Mouse (Mus musculus) heart, adult 2 months (tissue): ENCODE measurements around the gene Bmpr1b. TPM values are rescaled to one million over a fixed set of nuclear protein-coding genes. Genes with fewer than 3 reads are reported as not detected.

Experiments
- DNase-seq, 2 experiments: peaks; one replicate each; pipeline ENCODE4 v3.0.0; 2021
- H3K27ac ChIP-seq: fragments of 200-600 bp; 2 replicates; pipeline ENCODE4 v1.8.1; 2022
- H3K27me3 ChIP-seq: fragments of 200-500 bp; 2 replicates; pipeline ENCODE4 v1.6.1; 2012; ENCODE audit warnings: mild to moderate bottlenecking, low read length, inconsistent platforms, mixed read lengths; ENCODE audit not compliant: control insufficient read depth, insufficient read depth
- H3K36me3 ChIP-seq: fragments of 200-500 bp; 2 replicates; pipeline ENCODE4 v1.6.1; 2012; ENCODE audit warnings: low read length, inconsistent platforms; ENCODE audit not compliant: control insufficient read depth, insufficient read depth
- H3K4me1 ChIP-seq: fragments of 200-500 bp; 2 replicates; pipeline ENCODE4 v1.6.1; 2011; ENCODE audit warnings: low read length; ENCODE audit not compliant: control insufficient read depth, insufficient read depth
- H3K4me3 ChIP-seq: fragments of 200-600 bp; 2 replicates; pipeline ENCODE4 v1.8.1; 2022
- H3K79me2 ChIP-seq: fragments of 200-500 bp; replicated peaks from 2 replicates; pipeline ENCODE4 v1.6.1; 2012; ENCODE audit warnings: mild to moderate bottlenecking, inconsistent platforms, low read length, moderate library complexity, mixed read lengths; ENCODE audit not compliant: control insufficient read depth, insufficient read depth
- H3K9ac ChIP-seq: fragments of 200-500 bp; 2 replicates; pipeline ENCODE4 v1.6.1; 2012; ENCODE audit warnings: low read depth, mild to moderate bottlenecking, control low read depth, inconsistent platforms, low read length, mixed read lengths
- CTCF ChIP-seq: fragments of 200-600 bp; IDR thresholded peaks from 2 replicates; pipeline ENCODE4 v1.8.1; 2022; ENCODE audit warnings: antibody characterized with exemption, mild to moderate bottlenecking, moderate library complexity
- EP300 ChIP-seq: fragments of 200-500 bp; IDR thresholded peaks from 2 replicates; pipeline ENCODE4 v1.6.1; 2011; ENCODE audit warnings: low read depth, low read length, control low read depth; ENCODE audit not compliant: insufficient read depth
- POLR2A ChIP-seq: fragments of 200-500 bp; IDR thresholded peaks from 2 replicates; pipeline ENCODE4 v1.6.1; 2011; ENCODE audit warnings: mild to moderate bottlenecking, low read depth, low read length, control low read depth; ENCODE audit not compliant: insufficient read depth
- WGBS: fragments of 180-500 bp; shearing (Covaris S2); methylation state at CpG from one replicate; pipeline ENCODE4 v1.1.7; 2018; 5-methylcytosine and 5-hydroxymethylcytosine counted together
- intact Hi-C: fragments of 180-260 bp; cut with DNase I; formaldehyde crosslinking; loops from one replicate; pipeline ENCODE4 v1.15.1; 2025
- polyA plus RNA-seq: library from polyadenylated mRNA; depleted of rRNA; stranded (reverse); fragments of >200 nt; gene quantifications from 2 replicates; pipeline ENCODE4 v1.2.3, GENCODE M21; 2012
- total RNA-seq, 2 experiments: library from RNA; stranded (reverse); gene quantifications; 2 replicates each; pipeline ENCODE4 v1.2.3; 2021

Bmpr1b gene
- total and polyA plus RNA-seq, 3 experiments = 0.29 to 0.43 (median 0.30) TPM

GRCm38 (mm10) chr3:142063536-142064226 lies 105.5 kb downstream of the Bmpr1b start:
- Histone ChIP-seq H3K4me3 (no peak overlapping the region), H3K4me1 (no peaks in the 10 kb centered on the region), H3K79me2 (no peaks in the 10 kb centered on the region), H3K27me3 (no peaks in the 10 kb centered on the region), H3K9ac (no peak overlapping the region), H3K36me3 (no peaks in the 10 kb centered on the region), H3K27ac (no peak overlapping the region)
- no peak for TF ChIP-seq CTCF
- TF ChIP-seq EP300 = no peak
- no peak for TF ChIP-seq POLR2A
- no peak for DNase-seq
- 74% methylated on average over 12 of the region's 12 CpGs for WGBS
- intact Hi-C loops = no loop called here

GRCm38 (mm10) chr3:142061267-142061666 lies 108.0 kb downstream of the Bmpr1b start:
- Histone ChIP-seq H3K9ac (no peak overlapping the region), H3K79me2 (no peaks in the 10 kb centered on the region), H3K36me3 (no peaks in the 10 kb centered on the region), H3K27ac (no peak overlapping the region), H3K4me3 (no peak overlapping the region), H3K27me3 (no peaks in the 10 kb centered on the region), H3K4me1 (no peaks in the 10 kb centered on the region)
- DNase-seq = no peak
- WGBS = 86% methylated on average over 5 of the region's 5 CpGs
- intact Hi-C loops = no loop called here
- TF ChIP-seq CTCF = no peak
- TF ChIP-seq EP300 = no peak
- no peak for TF ChIP-seq POLR2A

- H3K27ac ChIP-seq = no peak overlapping the region
- 92% methylated on average over 3 of the region's 3 CpGs for WGBS
- intact Hi-C loops = no loop called here
- no peaks in the 10 kb centered on the region for H3K4me1 ChIP-seq
- H3K9ac ChIP-seq = no peak overlapping the region
- no peaks in the 10 kb centered on the region for H3K36me3 ChIP-seq
- no peaks in the 10 kb centered on the region for H3K27me3 ChIP-seq
- no peak for TF ChIP-seq EP300
- no peak for TF ChIP-seq POLR2A
- no peak for TF ChIP-seq CTCF
- no peak for DNase-seq
- H3K4me3 ChIP-seq = no peak overlapping the region
- H3K79me2 ChIP-seq = no peaks in the 10 kb centered on the region
These were observed 109.3 kb downstream of the Bmpr1b start for GRCm38 (mm10) chr3:142059890-142060289.

GRCm38 (mm10) chr3:142050681-142051080 lies 118.5 kb downstream of the Bmpr1b start:
- Histone ChIP-seq H3K36me3 (no peaks in the 10 kb centered on the region), H3K9ac (no peak overlapping the region), H3K27ac (no peak overlapping the region), H3K79me2 (no peaks in the 10 kb centered on the region), H3K4me1 (no peaks in the 10 kb centered on the region), H3K27me3 (no peaks in the 10 kb centered on the region), H3K4me3 (no peak overlapping the region)
- intact Hi-C loops = no loop called here
- 91% methylated on average over 2 of the region's 2 CpGs for WGBS
- TF ChIP-seq EP300 (no peak), POLR2A (no peak), CTCF (no peak)
- DNase-seq = no peak

GRCm38 (mm10) chr3:142049610-142050009 lies 119.6 kb downstream of the Bmpr1b start:
- DNase-seq = no peak
- Histone ChIP-seq H3K4me1 (no peaks in the 10 kb centered on the region), H3K27me3 (no peaks in the 10 kb centered on the region), H3K4me3 (no peak overlapping the region), H3K27ac (no peak overlapping the region), H3K36me3 (no peaks in the 10 kb centered on the region), H3K79me2 (no peaks in the 10 kb centered on the region), H3K9ac (no peak overlapping the region)
- 83% methylated on average over 3 of the region's 3 CpGs for WGBS
- TF ChIP-seq POLR2A (no peak), EP300 (no peak), CTCF (no peak)
- intact Hi-C loops = loop anchor here (10.0 kb wide), 1 partner anchor 425 kb away; no protein-coding TSS in a partner anchor

GRCm38 (mm10) chr3:142049093-142049492 lies 120.1 kb downstream of the Bmpr1b start:
- no peaks in the 10 kb centered on the region for H3K4me1 ChIP-seq
- 78% methylated on average over 5 of the region's 5 CpGs for WGBS
- TF ChIP-seq EP300 (no peak), POLR2A (no peak), CTCF (no peak)
- no peaks in the 10 kb centered on the region for H3K36me3 ChIP-seq
- no peak for DNase-seq
- H3K9ac ChIP-seq = no peak overlapping the region
- H3K79me2 ChIP-seq = no peaks in the 10 kb centered on the region
- no peaks in the 10 kb centered on the region for H3K27me3 ChIP-seq
- intact Hi-C loops = loop anchor here (10.0 kb wide), 1 partner anchor 426 kb away; no protein-coding TSS in a partner anchor
- no peak overlapping the region for H3K4me3 ChIP-seq
- no peak overlapping the region for H3K27ac ChIP-seq
